Mouse (Mus musculus) frontal cortex, postnatal 14 days (tissue): Measurements from ENCODE around the gene Rabepk.
"Not testable (repeated sequence)": the region's sequence is repeated elsewhere in the genome, so short reads cannot be mapped to it uniquely, and the experiment has no call there.

Experiments used
- DNase-seq, 2 experiments: peaks; one replicate each; pipeline ENCODE4 v3.0.0; 2022; ENCODE audit warnings: low spot score in 2 of 2

Rabepk gene

GRCm38 (mm10) chr2:34799357-34800256 is at the start of gene Rabepk:
Gene Rabepk (minus strand): TSS chr2:34799912.
- DNase-seq: peak; percentile 27 to 61

GRCm38 (mm10) chr2:34847702-34848101 is 48.0 kb upstream of the Rabepk start:
- DNase-seq: no peak

DNA sequence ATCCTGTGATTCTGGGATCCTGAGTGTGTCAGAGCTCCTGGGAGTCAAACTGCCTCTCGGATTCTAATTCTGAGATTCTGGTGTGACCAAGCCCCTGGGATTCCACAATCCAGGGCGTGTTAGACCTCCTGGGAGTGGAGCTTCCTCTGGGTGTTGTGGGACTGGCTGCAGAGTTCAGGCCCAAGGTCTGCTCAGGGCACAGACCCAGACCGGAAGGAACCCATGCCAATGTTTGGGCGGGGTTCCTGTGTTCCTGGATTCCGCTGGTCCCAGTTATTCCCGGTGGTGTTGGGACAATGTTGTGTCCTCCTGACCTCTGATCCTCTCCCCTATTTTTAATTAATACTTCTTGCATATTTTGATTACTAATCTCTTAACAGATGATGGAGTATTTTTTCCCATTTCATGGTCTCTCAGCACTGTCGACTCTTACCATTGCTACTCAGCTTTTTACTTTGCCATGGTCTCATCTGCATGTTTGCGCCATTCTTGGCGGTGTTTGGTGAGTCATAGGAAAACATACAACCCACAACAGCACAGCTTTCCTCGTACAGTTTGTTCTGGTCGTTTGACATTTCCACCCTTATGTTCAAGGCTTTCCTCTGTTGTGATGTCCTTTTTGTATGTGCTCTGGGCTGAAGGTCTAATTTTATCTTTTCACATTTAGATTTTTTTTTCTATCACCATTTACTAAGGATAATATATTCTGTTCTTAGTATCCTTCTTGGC is 43.7 kb upstream of the Rabepk start:
- no peak for DNase-seq

DNA sequence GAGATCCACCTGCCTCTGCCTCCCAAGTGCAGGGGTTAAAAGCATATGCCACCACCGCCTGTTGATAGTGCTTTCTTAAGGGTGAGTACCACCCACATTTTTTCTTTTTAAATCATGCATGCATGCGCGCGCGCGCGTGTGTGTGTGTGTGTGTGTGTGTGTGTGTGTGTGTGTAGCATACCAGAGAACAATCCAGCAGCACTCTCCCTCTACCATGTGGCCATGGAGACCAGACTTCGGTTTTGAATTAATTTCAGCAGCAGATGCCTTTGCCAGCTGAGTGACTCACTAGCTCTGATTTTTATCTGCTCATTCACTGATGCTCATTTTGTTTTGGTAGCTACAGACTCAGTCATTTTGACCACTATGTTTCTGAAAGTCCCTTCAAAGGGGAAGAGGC is 42.0 kb upstream of the Rabepk start:
- peak; percentile 30 to 52 for DNase-seq

DNA sequence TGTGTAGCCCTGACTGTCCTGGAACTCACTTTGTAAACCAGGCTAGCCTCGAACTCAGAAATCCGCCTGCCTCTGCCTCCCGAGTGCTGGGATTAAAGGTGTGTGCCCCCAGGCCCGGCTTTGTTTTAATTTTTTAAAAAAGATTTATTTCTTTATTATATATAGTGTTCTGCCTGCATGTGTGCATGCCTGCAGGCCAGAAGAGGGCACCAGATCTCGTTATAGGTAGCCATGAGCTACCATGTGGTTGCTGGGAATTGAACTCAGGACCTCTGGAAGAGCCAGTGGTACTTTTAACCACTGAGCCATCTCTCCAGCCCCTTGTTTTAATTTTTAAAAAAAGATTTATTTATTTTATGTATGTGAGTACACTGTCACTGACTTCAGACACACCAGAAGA is 40.4 kb upstream of the Rabepk start:
- not testable (repeated sequence) for DNase-seq

GRCm38 (mm10) chr2:34835669-34836068 is 36.0 kb upstream of the Rabepk start:
- no peak for DNase-seq

DNA sequence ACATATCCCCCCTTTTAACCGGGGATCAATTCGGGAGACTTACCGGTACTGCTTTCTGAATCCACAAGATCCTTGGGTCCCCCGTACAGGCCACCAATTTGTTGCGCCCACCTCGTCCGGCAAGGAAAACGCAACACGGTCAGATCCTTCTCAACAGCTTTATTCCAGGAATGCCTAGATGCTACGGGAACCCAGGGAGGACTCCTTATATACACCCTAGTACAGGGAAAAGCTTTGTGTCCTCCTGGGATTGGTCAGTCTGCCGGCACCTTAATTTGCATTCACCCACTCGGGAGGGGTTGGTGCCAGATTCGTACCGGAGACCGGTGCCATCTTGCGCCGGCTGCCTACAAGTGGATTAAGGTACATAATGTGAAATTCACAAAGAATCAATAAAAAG is 33.9 kb upstream of the Rabepk start:
- DNase-seq: no peak

DNA sequence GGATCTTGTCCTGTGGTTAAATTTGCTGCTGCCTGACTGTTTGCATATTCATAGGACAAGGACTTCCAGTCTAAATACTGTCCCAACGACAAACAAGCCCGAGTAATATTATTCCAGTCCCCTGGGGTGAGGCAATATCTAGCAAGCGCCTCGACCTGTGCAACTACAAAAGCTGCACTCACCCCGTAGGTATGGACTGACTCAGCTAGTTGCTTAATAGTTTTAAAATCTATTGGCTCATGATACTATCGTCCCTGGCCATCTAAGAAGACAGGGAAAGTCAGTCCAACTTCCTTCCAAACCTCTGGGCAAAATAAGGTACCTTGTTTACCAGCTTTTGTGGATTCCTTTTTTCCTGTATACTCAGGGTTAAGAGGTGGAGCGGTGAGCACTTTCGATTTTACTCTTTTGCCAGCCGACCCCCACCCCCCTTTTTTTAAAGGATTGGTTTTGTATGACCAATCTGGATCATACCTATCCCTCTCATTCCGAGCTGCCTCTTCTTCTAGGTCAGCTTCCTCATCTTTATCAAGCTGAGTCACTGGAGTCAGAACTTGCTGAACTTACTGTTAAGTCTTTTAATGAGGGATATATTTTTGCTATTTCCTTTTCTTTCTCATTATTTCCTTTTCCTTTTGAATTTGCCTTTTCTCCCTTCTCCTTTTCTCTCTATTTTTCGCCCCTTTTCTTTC is 33.2 kb upstream of the Rabepk start, which contains the start of gene Gm34653:
TSS of gene Gm34653 (plus strand) at position 242 of the 692 bp plus-strand sequence.
- not testable (repeated sequence) for DNase-seq

- not testable (repeated sequence) for DNase-seq
These were observed 30.4 kb upstream of the Rabepk start for GRCm38 (mm10) chr2:34830066-34830465.

GRCm38 (mm10) chr2:34828026-34828425 is 28.3 kb upstream of the Rabepk start:
- no peak for DNase-seq

DNA sequence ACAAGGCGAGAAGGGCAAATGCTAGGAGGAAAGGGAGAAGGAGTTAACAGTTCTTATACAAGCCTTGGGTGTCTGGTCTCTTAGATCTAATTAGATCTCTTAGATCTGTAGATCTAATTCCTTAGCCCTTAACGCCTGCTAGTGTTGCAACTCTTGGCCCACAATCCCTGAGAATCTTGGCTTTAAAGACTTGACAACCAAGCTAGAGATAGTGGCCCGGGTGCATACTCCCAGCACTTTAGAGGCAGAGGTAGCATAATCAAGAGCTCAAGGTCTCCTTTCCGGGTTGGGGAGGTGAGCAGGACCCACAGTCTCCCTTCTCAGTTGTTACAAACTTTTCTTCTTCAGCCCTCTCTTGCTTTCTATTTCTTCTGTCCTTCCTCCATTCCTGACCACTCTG is 27.9 kb upstream of the Rabepk start:
- DNase-seq: no peak

GRCm38 (mm10) chr2:34826460-34827231 is 26.9 kb upstream of the Rabepk start:
- no peak for DNase-seq

GRCm38 (mm10) chr2:34825827-34826459 is 26.2 kb upstream of the Rabepk start, which contains the start of gene Fbxw2:
Gene Fbxw2 (minus strand): TSS chr2:34826311.
- peak; percentile 82 to 83 for DNase-seq

GRCm38 (mm10) chr2:34818492-34818891 is 18.8 kb upstream of the Rabepk start:
- DNase-seq: no peak

GRCm38 (mm10) chr2:34815893-34816292 is 16.2 kb upstream of the Rabepk start:
- DNase-seq: not testable (repeated sequence)

- no peak for DNase-seq
These were observed 13.0 kb upstream of the Rabepk start for GRCm38 (mm10) chr2:34812706-34813105.

DNA sequence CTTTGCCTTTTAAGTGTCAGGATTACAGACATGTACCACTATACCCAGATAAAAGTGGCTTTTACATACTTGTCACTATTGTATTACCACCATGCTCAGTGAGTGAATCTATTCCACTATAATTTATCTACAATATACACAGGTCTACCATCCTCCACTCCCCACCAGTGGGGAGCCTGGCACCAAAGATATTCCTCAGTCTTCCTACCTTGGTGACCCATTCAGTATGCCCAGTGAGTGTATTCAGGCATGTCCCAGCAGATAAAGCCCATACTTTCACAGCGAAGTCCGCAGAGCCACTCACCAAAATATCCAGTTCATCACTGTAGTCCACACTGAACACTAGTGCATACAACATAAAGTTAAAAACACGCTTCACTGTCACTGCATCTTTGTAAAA is 11.1 kb upstream of the Rabepk start:
- no peak for DNase-seq

- no peak for DNase-seq
These were observed 9.9 kb upstream of the Rabepk start for GRCm38 (mm10) chr2:34809568-34809967.

GRCm38 (mm10) chr2:34808057-34808456 is 8.3 kb upstream of the Rabepk start:
- no peak for DNase-seq

DNA sequence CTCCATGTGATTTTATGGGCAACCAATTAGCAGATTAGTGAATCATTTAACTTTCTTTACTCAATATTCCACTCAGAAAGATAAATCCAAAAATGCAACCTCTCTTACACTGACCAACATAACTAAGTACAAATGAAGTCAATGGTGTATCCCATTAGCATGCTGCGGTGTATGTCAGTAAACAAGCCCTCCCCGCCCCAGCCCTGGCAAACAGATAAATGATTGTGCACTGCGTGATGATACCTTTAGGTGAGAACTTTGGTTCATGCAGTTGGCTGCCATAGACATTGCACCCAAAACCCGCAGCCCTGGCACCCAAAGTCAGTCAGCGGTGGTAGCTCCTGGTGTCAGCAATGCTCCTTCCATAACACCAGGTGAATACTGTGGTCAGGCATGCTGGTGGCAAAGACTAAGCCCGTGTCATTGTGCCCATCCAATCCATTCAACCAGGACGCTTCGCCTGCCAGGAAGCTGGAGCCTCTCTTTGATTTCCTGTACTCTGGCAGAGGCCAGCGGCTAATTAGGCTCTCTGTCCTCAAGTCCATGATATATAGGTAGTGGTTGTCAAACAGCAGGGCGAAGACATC is 5.7 kb upstream of the Rabepk start:
- no peak for DNase-seq
